Mouse (Mus musculus) embryo, embryonic 10.5 days (tissue): Measurements from ENCODE around the gene Tmem164.
A peak's percentile ranks its signal among the peaks of the same experiment; 100 is the strongest.
"Not testable (repeated sequence)": the region's sequence is repeated elsewhere in the genome, so short reads cannot be mapped to it uniquely, and the experiment has no call there.

ENCODE experiments used
- DNase-seq: peaks from one replicate; pipeline ENCODE4 v3.0.0-alpha.2; 2015; ENCODE audit warnings: low spot score

The Tmem164 gene

GRCm38 (mm10) chrX:142681056-142681615 lies at the start of gene Tmem164:
TSS of gene Tmem164 (plus strand) at chrX:142681406.
- DNase-seq = peak; percentile 84

DNA sequence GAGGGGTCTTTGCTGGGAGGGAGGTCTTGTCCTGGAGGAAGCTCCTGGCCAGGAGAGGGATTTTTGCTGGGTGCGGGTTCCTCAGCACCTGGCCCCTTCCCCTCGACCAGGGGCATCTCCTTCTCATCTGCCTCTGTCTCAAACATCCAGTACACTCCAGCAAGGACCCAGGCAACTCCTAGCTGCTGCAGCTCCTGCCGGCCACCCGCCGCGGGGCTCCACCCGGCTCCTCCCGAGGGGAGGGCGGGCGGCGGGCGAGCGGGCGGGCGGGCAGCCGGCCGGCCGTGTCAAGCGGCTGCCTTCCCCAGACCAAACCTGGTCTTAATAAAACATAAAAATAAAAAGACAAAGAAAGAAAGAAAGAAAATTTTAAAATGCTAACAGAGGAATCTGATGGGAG lies 48.2 kb upstream of the Tmem164 start:
- not testable (repeated sequence) for DNase-seq

GRCm38 (mm10) chrX:142647202-142647601 lies 34.0 kb upstream of the Tmem164 start:
- DNase-seq = no peak

- DNase-seq = no peak
Measured at GRCm38 (mm10) chrX:142650117-142650764, 31.0 kb upstream of the Tmem164 start.

GRCm38 (mm10) chrX:142664704-142665422 lies 16.3 kb upstream of the Tmem164 start:
- no peak for DNase-seq

- no peak for DNase-seq
Measured at GRCm38 (mm10) chrX:142665423-142665805, 15.8 kb upstream of the Tmem164 start.

GRCm38 (mm10) chrX:142669312-142670091 lies 11.7 kb upstream of the Tmem164 start:
- peak; percentile 19 for DNase-seq

DNA sequence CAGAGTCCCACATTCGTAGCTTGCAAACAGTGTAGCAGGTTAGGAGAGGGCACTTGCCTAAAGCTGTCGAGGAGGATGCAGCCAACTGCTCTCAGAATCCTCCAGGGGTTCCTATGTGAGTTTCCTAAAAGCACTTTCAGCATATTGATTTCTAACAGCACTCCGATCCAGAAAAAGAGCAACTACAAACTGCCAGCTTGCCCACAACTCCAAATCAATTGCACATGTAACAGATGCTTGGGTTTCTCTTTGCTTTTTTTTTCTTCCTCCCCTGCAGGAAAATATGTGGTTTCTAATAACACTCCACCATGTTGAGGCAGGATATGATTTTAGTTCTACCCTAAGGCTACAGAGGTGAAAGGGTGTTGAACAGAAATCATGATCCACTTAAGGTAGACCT lies 11.1 kb upstream of the Tmem164 start:
- no peak for DNase-seq

DNA sequence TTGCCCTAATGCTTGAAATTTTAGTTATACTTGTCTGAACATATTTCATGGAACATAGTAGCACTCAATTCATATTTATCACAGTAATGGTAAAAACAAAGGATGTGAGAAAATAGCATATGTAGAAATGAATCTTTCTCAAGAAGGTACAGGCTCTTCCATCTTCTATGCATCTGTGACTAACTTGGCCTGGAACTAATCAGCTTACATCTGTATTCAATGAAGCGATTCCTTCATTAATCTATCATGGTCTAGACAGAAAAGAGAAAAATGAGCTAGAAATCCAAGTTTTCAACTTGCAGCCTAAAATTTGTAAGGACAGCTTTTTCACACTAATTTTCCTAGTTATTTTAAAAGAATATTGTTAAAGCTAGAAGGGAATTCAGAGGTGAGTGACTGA lies 10.1 kb upstream of the Tmem164 start:
- peak; percentile 33 for DNase-seq

GRCm38 (mm10) chrX:142672701-142673100 lies 8.5 kb upstream of the Tmem164 start:
- DNase-seq = no peak

- DNase-seq = no peak
Measured at GRCm38 (mm10) chrX:142677193-142677592, 4.0 kb upstream of the Tmem164 start.

DNA sequence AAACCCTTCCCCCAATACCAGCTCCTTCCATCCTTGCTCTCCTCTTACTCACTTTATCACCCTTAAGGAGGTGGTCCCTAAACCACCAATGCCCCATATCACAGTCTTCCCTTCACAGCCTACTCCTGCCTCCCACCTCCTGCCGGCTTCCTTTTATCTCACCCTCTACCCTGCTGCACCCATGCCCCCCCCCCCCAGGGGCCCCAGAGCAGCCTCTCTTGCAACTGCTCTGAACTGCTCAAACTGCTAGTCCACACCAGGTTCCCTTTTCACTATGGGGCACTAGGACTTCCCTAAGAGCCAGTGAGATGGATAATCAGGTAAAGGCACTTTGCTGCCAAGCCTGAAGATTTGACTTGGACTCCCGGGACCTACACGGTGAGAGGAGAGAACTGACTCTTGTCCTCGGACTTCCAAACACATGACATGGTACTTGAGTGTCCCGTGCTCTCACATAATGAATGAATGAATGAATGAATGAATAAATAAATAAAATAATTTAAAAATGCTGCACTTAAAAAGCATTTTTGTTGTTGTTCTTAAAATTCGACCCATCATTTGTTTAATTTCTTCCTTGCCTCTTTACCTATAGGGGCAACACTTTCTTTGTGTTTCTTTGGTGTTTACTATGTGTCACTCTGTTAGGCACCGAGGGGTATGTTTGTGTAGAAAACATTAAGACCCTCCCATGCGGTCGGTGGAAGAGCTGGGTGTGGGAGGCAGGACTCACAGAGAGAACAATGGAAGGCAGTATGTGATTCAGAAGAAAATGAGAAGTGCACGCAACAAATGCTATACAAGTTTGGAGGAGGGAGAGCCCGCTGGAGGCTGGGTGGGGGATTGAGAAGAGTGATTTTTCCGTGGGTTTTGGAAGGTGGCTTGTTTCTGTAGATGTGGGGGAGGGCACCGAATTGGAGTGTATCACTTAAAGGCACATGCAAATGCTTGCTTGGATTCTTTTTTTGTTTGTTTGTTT lies 2.4 kb upstream of the Tmem164 start:
- no peak for DNase-seq

- DNase-seq = no peak
Measured at GRCm38 (mm10) chrX:142679502-142680250, 1.5 kb upstream of the Tmem164 start.

GRCm38 (mm10) chrX:142680391-142681055 lies 683 bp upstream of the Tmem164 start:
- peak; percentile 39 for DNase-seq

- DNase-seq = peak; percentile 43
Measured at GRCm38 (mm10) chrX:142681616-142682141, 473 bp downstream of the Tmem164 start.

DNA sequence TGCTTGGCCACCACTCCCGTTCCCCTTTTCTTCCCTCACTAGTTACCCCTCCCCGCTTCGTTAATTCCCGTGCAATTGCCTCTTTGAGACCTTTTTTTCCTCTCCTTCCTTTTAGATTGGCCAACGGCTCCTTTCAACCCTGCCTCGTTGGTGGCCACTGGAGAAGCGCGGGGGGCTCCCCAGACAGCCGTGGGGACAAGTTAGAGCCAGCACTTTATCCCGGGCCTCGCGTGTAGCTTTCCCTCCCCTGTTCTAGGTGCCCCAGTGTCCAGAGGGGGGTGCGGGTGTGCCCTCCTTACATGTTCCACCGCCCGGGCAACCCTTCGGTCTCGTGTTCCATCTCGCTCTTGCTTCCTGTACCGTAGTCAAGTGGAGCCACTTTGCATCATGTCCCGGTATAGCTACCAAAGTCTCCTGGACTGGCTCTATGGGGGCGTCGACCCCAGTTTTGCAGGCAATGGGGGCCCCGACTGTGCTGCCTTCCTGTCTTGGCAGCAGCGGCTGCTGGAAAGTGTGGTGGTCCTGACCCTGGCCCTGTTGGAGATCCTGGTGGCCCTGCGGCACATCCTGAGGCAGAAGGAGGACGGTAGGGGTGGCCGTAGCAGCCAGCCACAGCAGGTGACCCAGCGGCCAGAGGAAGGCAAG lies 1.1 kb downstream of the Tmem164 start:
- no peak for DNase-seq

DNA sequence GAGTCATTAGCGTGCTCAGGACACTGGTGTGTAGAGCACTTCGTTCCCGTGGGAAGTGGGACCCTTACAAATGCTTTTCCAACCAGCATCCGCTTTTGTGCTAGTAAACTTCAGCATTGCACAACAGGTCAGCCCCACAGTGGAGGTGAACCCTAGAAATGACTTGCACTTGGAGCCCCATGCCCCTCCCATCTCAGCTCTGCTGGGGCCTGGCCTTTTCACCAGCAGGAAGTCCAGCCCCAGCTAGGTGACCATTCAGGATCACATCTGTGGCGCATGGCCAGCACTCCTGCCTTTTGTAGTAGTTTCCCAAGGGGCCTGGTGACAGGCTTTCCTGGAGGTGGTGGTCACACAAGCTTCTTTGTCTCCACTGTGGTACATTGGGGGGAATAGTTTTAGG lies 1.8 kb downstream of the Tmem164 start:
- DNase-seq = peak; percentile 17

- DNase-seq = no peak
Measured at GRCm38 (mm10) chrX:142684674-142685073, 3.5 kb downstream of the Tmem164 start.

GRCm38 (mm10) chrX:142685676-142686075 lies 4.5 kb downstream of the Tmem164 start:
- no peak for DNase-seq
